Mouse (Mus musculus) embryonic stem cell, embryonic (primary cell): ENCODE results near the gene Lrp6.

Source experiments
- CTCF ChIA-PET, 4 experiments: fragments of 300-600 bp in 2 of 4; fragments of 350-600 bp in 2 of 4; sonication (Branson Sonifier 250); formaldehyde crosslinking; loops; one replicate each; lab custom pipeline; 2022; ENCODE audit warnings: inconsistent platforms in 2 of 4; lab: Charles Lee
- POLR2A ChIA-PET, 4 experiments: fragments of 300-600 bp in 2 of 4; fragments of 350-600 bp in 2 of 4; sonication (Branson Sonifier 250); formaldehyde crosslinking; loops; one replicate each; lab custom pipeline; 2022; ENCODE audit warnings: antibody characterized with exemption in 4 of 4, inconsistent platforms in 1 of 4; lab: Charles Lee

Gene Lrp6

GRCm38 (mm10) chr6:134591614-134592013 is 24.8 kb upstream of the Lrp6 start:
- POLR2A ChIA-PET: interaction anchor here in 2 of 4 experiments (1.2 to 1.6 kb wide), 3 partner anchors 10 to 51 kb away, joined by 3 to 5 read pairs (median 3); no protein-coding TSS in a partner anchor
- CTCF ChIA-PET: no interaction called here

GRCm38 (mm10) chr6:134586241-134586640 is 19.5 kb upstream of the Lrp6 start:
- ChIA-PET POLR2A (interaction anchor here in 2 of 4 experiments (0.5 to 2.2 kb wide), 5 partner anchors 13 to 36 kb away, joined by 3 to 5 read pairs (median 4); no protein-coding TSS in a partner anchor), CTCF (no interaction called here)

GRCm38 (mm10) chr6:134584616-134585015 is 17.9 kb upstream of the Lrp6 start:
- ChIA-PET CTCF (no interaction called here), POLR2A (interaction anchor here in 3 of 4 experiments (0.6 to 2.2 kb wide), 4 partner anchors 11 to 241 kb away, joined by 4 to 5 read pairs (median 4); no protein-coding TSS in a partner anchor)

- ChIA-PET CTCF (interaction anchor here in 3 of 4 experiments (0.6 to 0.7 kb wide), 3 partner anchors 15 to 678 kb away, joined by 3 to 8 read pairs (median 6); no protein-coding TSS in a partner anchor), POLR2A (interaction anchor here in 3 of 4 experiments (0.7 to 1.4 kb wide), 4 partner anchors 10 to 66 kb away, joined by 3 to 5 read pairs (median 3); no protein-coding TSS in a partner anchor)
Measured at GRCm38 (mm10) chr6:134582110-134582509, 15.3 kb upstream of the Lrp6 start.

- ChIA-PET POLR2A (interaction anchor here (0.6 to 4.0 kb wide), 15 partner anchors 10 to 147 kb away, joined by 3 to 31 read pairs (median 3); partner anchors contain the start of gene Lrp6 (in 1 of the 4)), CTCF (interaction anchor here in 2 of 4 experiments (0.6 to 0.9 kb wide), 4 partner anchors 12 to 130 kb away, joined by 3 to 5 read pairs (median 3); no protein-coding TSS in a partner anchor)
Measured at GRCm38 (mm10) chr6:134579506-134579905, 12.7 kb upstream of the Lrp6 start.

GRCm38 (mm10) chr6:134578039-134578438 is 11.3 kb upstream of the Lrp6 start:
- ChIA-PET CTCF (interaction anchor here in 1 of 4 experiments (0.9 kb wide), 1 partner anchor 175 kb away, joined by 3 read pairs; no protein-coding TSS in a partner anchor), POLR2A (interaction anchor here (0.5 to 4.0 kb wide), 10 partner anchors 10 to 286 kb away, joined by 3 to 31 read pairs (median 4); partner anchors contain the start of gene Lrp6 (in 2 of the 4))

GRCm38 (mm10) chr6:134575288-134575741 is 8.6 kb upstream of the Lrp6 start:
- ChIA-PET POLR2A (interaction anchor here in 3 of 4 experiments (0.9 to 2.1 kb wide), 5 partner anchors 9 to 23 kb away, joined by 3 to 5 read pairs (median 3); partner anchors contain the start of gene Lrp6 (in 1 of the 3)), CTCF (no interaction called here)

GRCm38 (mm10) chr6:134567986-134568556 is 1.3 kb upstream of the Lrp6 start:
- CTCF ChIA-PET: interaction anchor here in 2 of 4 experiments (0.6 kb wide), 2 partner anchors 12 to 380 kb away, joined by 3 to 5 read pairs; no protein-coding TSS in a partner anchor
- POLR2A ChIA-PET: interaction anchor here (0.6 to 4.7 kb wide), 19 partner anchors 8 to 402 kb away, joined by 3 to 31 read pairs (median 5); no protein-coding TSS in a partner anchor

- CTCF ChIA-PET: interaction anchor here in 1 of 4 experiments (0.7 kb wide), 1 partner anchor 39 kb away, joined by 3 read pairs; no protein-coding TSS in a partner anchor
- POLR2A ChIA-PET: interaction anchor here in 3 of 4 experiments (0.6 to 4.7 kb wide), 27 partner anchors 8 to 734 kb away, joined by 3 to 31 read pairs (median 3); no protein-coding TSS in a partner anchor
Measured at GRCm38 (mm10) chr6:134566248-134566817, 432 bp downstream of the Lrp6 start.

- ChIA-PET CTCF (interaction anchor here in 1 of 4 experiments (0.7 kb wide), 1 partner anchor 39 kb away, joined by 3 read pairs; no protein-coding TSS in a partner anchor), POLR2A (interaction anchor here in 3 of 4 experiments (0.5 to 4.7 kb wide), 24 partner anchors 9 to 332 kb away, joined by 3 to 29 read pairs (median 3); no protein-coding TSS in a partner anchor)
Measured at GRCm38 (mm10) chr6:134565606-134566247, 1.0 kb downstream of the Lrp6 start.

GRCm38 (mm10) chr6:134564539-134564938 is 2.2 kb downstream of the Lrp6 start:
- CTCF ChIA-PET: interaction anchor here in 1 of 4 experiments (0.6 kb wide), 1 partner anchor 42 kb away, joined by 5 read pairs; no protein-coding TSS in a partner anchor
- POLR2A ChIA-PET: interaction anchor here in 2 of 4 experiments (0.5 to 4.7 kb wide), 5 partner anchors 9 to 435 kb away, joined by 3 to 29 read pairs (median 3); no protein-coding TSS in a partner anchor

- POLR2A ChIA-PET: interaction anchor here in 3 of 4 experiments (0.7 to 0.8 kb wide), 4 partner anchors 18 to 467 kb away, joined by 3 to 12 read pairs (median 4); no protein-coding TSS in a partner anchor
- CTCF ChIA-PET: interaction anchor here in 1 of 4 experiments (0.7 kb wide), 1 partner anchor 1389 kb away, joined by 3 read pairs; no protein-coding TSS in a partner anchor
Measured at GRCm38 (mm10) chr6:134559635-134560034, 7.1 kb downstream of the Lrp6 start.

GRCm38 (mm10) chr6:134558546-134559129 is 8.1 kb downstream of the Lrp6 start:
- ChIA-PET POLR2A (interaction anchor here in 3 of 4 experiments (0.7 to 0.8 kb wide), 6 partner anchors 10 to 354 kb away, joined by 3 to 12 read pairs (median 4); no protein-coding TSS in a partner anchor), CTCF (interaction anchor here in 3 of 4 experiments (0.6 to 0.7 kb wide), 5 partner anchors 62 to 1591 kb away, joined by 3 to 11 read pairs (median 5); no protein-coding TSS in a partner anchor)

- ChIA-PET POLR2A (interaction anchor here in 2 of 4 experiments (0.7 to 3.3 kb wide), 6 partner anchors 8 to 163 kb away, joined by 3 to 29 read pairs (median 4); partner anchors contain the start of gene Lrp6 (in 1 of the 2)), CTCF (interaction anchor here in 1 of 4 experiments (0.8 kb wide), 1 partner anchor 571 kb away, joined by 7 read pairs; no protein-coding TSS in a partner anchor)
Measured at GRCm38 (mm10) chr6:134557043-134557442, 9.7 kb downstream of the Lrp6 start.

- CTCF ChIA-PET: interaction anchor here in 1 of 4 experiments (0.8 kb wide), 1 partner anchor 570 kb away, joined by 7 read pairs; no protein-coding TSS in a partner anchor
- POLR2A ChIA-PET: interaction anchor here in 2 of 4 experiments (0.7 to 3.3 kb wide), 6 partner anchors 9 to 164 kb away, joined by 3 to 29 read pairs (median 4); partner anchors contain the start of gene Lrp6 (in 1 of the 2)
Measured at GRCm38 (mm10) chr6:134556185-134556950, 10.4 kb downstream of the Lrp6 start.

- ChIA-PET POLR2A (interaction anchor here in 3 of 4 experiments (0.6 to 3.3 kb wide), 7 partner anchors 11 to 553 kb away, joined by 3 to 29 read pairs (median 7); partner anchors contain the start of gene Lrp6 (in 1 of the 3)), CTCF (no interaction called here)
Measured at GRCm38 (mm10) chr6:134555178-134555577, 11.6 kb downstream of the Lrp6 start.
